Mouse (Mus musculus) neural tube, embryonic 14.5 days (tissue): ENCODE data around the gene Hmbs. TPM values are rescaled to one million over a fixed set of nuclear protein-coding genes. Genes with fewer than 3 reads are reported as not detected.
"Not testable (repeated sequence)": the region's sequence is repeated elsewhere in the genome, so short reads cannot be mapped to it uniquely, and the experiment has no call there.

Experiments used
- ATAC-seq: fragments of 200-750 bp; cut with Nextera tagmentation; 2 replicates; pipeline ENCODE4 v1.8.0; 2017; ENCODE audit warnings: low read depth, mild to moderate bottlenecking, moderate TSS enrichment, moderate library complexity
- H3K27ac ChIP-seq: fragments of 300-500 bp; sonication (generic); 2 replicates; pipeline ENCODE4 v1.5.1; 2014; ENCODE audit warnings: low read depth, mild to moderate bottlenecking, control low read depth, low read length, moderate library complexity, mixed read lengths
- H3K27me3 ChIP-seq: fragments of 300-500 bp; sonication (generic); 2 replicates; pipeline ENCODE4 v1.6.1; 2014; ENCODE audit warnings: low read length; ENCODE audit not compliant: control insufficient read depth, insufficient read depth
- H3K36me3 ChIP-seq: fragments of 300-500 bp; sonication (generic); 2 replicates; pipeline ENCODE4 v1.6.1; 2014; ENCODE audit warnings: low read length, mixed read lengths; ENCODE audit not compliant: control insufficient read depth, insufficient read depth
- H3K4me1 ChIP-seq: fragments of 300-500 bp; sonication (generic); 2 replicates; pipeline ENCODE4 v1.6.1; 2014; ENCODE audit warnings: low read length; ENCODE audit not compliant: control insufficient read depth, insufficient read depth
- H3K4me2 ChIP-seq: fragments of 300-500 bp; sonication (generic); 2 replicates; pipeline ENCODE4 v1.6.1; 2014; ENCODE audit warnings: mild to moderate bottlenecking, low read depth, low read length, control low read depth
- H3K4me3 ChIP-seq: fragments of 300-500 bp; sonication (generic); 2 replicates; pipeline ENCODE4 v1.5.1; 2014; ENCODE audit warnings: low read depth, low read length, control low read depth, mixed read lengths
- H3K9ac ChIP-seq: fragments of 300-500 bp; sonication (generic); replicated peaks from 2 replicates; pipeline ENCODE4 v1.6.1; 2014; ENCODE audit warnings: low read depth, mild to moderate bottlenecking, control low read depth, low read length, mixed read lengths
- H3K9me3 ChIP-seq: fragments of 300-500 bp; sonication (generic); 2 replicates; pipeline ENCODE4 v1.6.1; 2016; ENCODE audit warnings: low read length; ENCODE audit not compliant: control insufficient read depth
- WGBS: fragments of 180-500 bp; shearing (Covaris S2); extraction: QIAGEN DNeasy Blood & Tissue Kit; methylation state at CpG from one replicate; pipeline ENCODE4 v1.1.7; 2014; 5-methylcytosine and 5-hydroxymethylcytosine counted together
- polyA plus RNA-seq: library from polyadenylated mRNA; unstranded; fragments of >200 nt; fragmentation: Nextera tagmentation; extraction: Ambion mirVana; gene quantifications from 2 replicates; pipeline ENCODE4 v1.2.1, GENCODE M21; 2014

Gene Hmbs
- polyA plus RNA-seq, 1 experiment from 2014 or later, result 58.4 TPM

GRCm38 (mm10) chr9:44337436-44338169 is 6.4 kb downstream of the Hmbs start:
- Histone ChIP-seq H3K36me3 (peaks cover 12% of the 10 kb centered on the region; the same call in 1 of the 2 replicates), H3K4me2 (no peak overlapping the region), H3K9me3 (no peaks in the 10 kb centered on the region), H3K4me1 (peaks cover 4% of the 10 kb centered on the region; the same call in 1 of the 2 replicates), H3K27ac (no peak overlapping the region), H3K9ac (no peak overlapping the region), H3K27me3 (no peaks in the 10 kb centered on the region), H3K4me3 (no peak overlapping the region)
- ATAC-seq, result no peak
- WGBS, result 68% methylated on average over 9 of the region's 9 CpGs

DNA sequence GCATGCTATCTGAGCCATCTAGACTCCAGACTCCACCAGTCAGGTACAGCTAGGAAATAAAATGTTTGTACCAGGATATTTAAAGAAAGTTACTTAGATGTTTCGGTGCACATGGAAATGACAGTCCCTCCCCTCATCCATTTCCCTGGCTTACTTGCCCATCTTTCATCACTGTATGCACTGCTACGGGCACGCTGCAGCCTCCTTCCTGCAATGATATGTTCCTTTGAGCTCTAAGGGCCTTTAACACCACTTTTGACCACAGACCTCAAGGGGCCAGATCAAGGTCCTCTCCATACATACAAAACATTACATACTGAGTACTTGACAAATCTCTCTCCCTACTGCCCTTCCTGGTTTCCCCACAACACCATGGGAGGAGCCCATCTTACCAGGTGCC is 7.1 kb downstream of the Hmbs start:
- no peak overlapping the region for H3K9ac ChIP-seq
- no peak overlapping the region for H3K27ac ChIP-seq
- no peaks in the 10 kb centered on the region for H3K27me3 ChIP-seq
- WGBS, result 77% methylated on average over 3 of the region's 3 CpGs
- H3K4me1 ChIP-seq, result peaks cover 4% of the 10 kb centered on the region; the same call in 1 of the 2 replicates
- H3K4me2 ChIP-seq, result peak overlapping the region; percentile 83; the same call in 1 of the 2 replicates
- peaks cover 16% of the 10 kb centered on the region; the same call in 1 of the 2 replicates for H3K36me3 ChIP-seq
- no peak overlapping the region for H3K4me3 ChIP-seq
- no peaks in the 10 kb centered on the region for H3K9me3 ChIP-seq
- no peak for ATAC-seq

- peaks cover 20% of the 10 kb centered on the region; the same call in 1 of the 2 replicates for H3K36me3 ChIP-seq
Measured at GRCm38 (mm10) chr9:44336513-44336912, 7.5 kb downstream of the Hmbs start.

DNA sequence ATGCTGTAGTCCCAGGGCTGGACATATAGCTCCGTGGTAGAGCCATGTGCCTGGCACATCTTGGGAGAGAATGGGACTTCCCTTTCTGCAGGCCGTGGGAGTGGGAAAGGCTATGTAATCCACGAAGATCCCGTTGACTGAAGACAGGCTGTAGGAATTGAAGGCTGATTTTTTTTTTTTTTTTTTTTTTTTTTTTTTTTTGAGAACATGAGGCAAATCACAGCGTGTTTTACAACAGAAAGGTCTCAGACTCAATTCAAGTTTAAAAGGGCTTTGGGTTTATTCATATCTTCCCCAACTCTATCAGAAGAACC is 8.0 kb downstream of the Hmbs start:
- Histone ChIP-seq H3K9ac (peak overlapping the region; percentile 88), H3K36me3 (peaks cover 23% of the 10 kb centered on the region; the same call in 1 of the 2 replicates)

More at GRCm38 (mm10) chr9:44336513-44336912, 7.5 kb downstream of the Hmbs start:
- H3K4me3 ChIP-seq, H3K4me1 ChIP-seq, H3K9me3 ChIP-seq, H3K27me3 ChIP-seq, H3K27ac ChIP-seq, H3K9ac ChIP-seq, ATAC-seq: not testable (repeated sequence)
- H3K4me2 ChIP-seq, result peak overlapping the region; percentile 83; the same call in 1 of the 2 replicates
- 30% methylated on average over 4 of the region's 4 CpGs for WGBS

GRCm38 (mm10) chr9:44335331-44336092 is 8.5 kb downstream of the Hmbs start:
- H3K4me3 ChIP-seq, result peak overlapping the region; percentile 82
- no peaks in the 10 kb centered on the region for H3K27me3 ChIP-seq
- WGBS, result 0% methylated on average over 50 of the region's 50 CpGs
- H3K4me1 ChIP-seq, result peaks cover 4% of the 10 kb centered on the region; the same call in 1 of the 2 replicates
- peaks cover 26% of the 10 kb centered on the region; the same call in 1 of the 2 replicates for H3K36me3 ChIP-seq
- peak overlapping the region; percentile 87 for H3K27ac ChIP-seq
- peak overlapping the region; percentile 88 for H3K9ac ChIP-seq
- H3K4me2 ChIP-seq, result peak overlapping the region; percentile 83
- H3K9me3 ChIP-seq, result no peaks in the 10 kb centered on the region
- peak; percentile 9; the same call in 1 of the 2 replicates for ATAC-seq

More for the DNA sequence above, 8.0 kb downstream of the Hmbs start:
- Histone ChIP-seq H3K4me3 (peak overlapping the region; percentile 82), H3K4me1 (peaks cover 4% of the 10 kb centered on the region; the same call in 1 of the 2 replicates), H3K9me3 (no peaks in the 10 kb centered on the region), H3K27ac (peak overlapping the region; percentile 87), H3K27me3 (no peaks in the 10 kb centered on the region), H3K4me2 (peak overlapping the region; percentile 83)
- WGBS, result under 1% methylated on average over 5 of the region's 5 CpGs
- ATAC-seq, result no peak

GRCm38 (mm10) chr9:44334396-44335330 is 9.4 kb downstream of the Hmbs start, which contains the start of gene H2afx:
Gene H2afx (plus strand): TSS chr9:44334694.
- ATAC-seq, result peak; percentile 97
- WGBS, result under 1% methylated on average over 87 of the region's 91 CpGs
- peaks cover 4% of the 10 kb centered on the region; the same call in 1 of the 2 replicates for H3K4me1 ChIP-seq
- H3K36me3 ChIP-seq, result peaks cover 26% of the 10 kb centered on the region; the same call in 1 of the 2 replicates
- H3K4me3 ChIP-seq, result peak within 1 kb of the TSS; percentile 82
- peak within 1 kb of the TSS; percentile 83 for H3K4me2 ChIP-seq
- peak within 1 kb of the TSS; percentile 88 for H3K9ac ChIP-seq
- H3K9me3 ChIP-seq, result no peaks in the 10 kb centered on the region
- H3K27me3 ChIP-seq, result no peaks in the 10 kb centered on the region
- H3K27ac ChIP-seq, result peak within 1 kb of the TSS; percentile 87

GRCm38 (mm10) chr9:44332918-44333638 is 10.9 kb downstream of the Hmbs start:
- H3K4me1 ChIP-seq, result peaks cover 4% of the 10 kb centered on the region
- no peak overlapping the region for H3K4me3 ChIP-seq
- no peak overlapping the region for H3K9ac ChIP-seq
- no peaks in the 10 kb centered on the region for H3K27me3 ChIP-seq
- ATAC-seq, result no peak
- H3K4me2 ChIP-seq, result no peak overlapping the region
- no peaks in the 10 kb centered on the region for H3K9me3 ChIP-seq
- 98% methylated on average over 13 of the region's 13 CpGs for WGBS
- no peak overlapping the region for H3K27ac ChIP-seq
- peaks cover 26% of the 10 kb centered on the region; the same call in 1 of the 2 replicates for H3K36me3 ChIP-seq

- Histone ChIP-seq H3K9ac (no peak overlapping the region), H3K27ac (no peak overlapping the region), H3K27me3 (no peaks in the 10 kb centered on the region), H3K4me3 (no peak overlapping the region), H3K4me2 (no peak overlapping the region), H3K9me3 (no peaks in the 10 kb centered on the region), H3K4me1 (peaks cover 10% of the 10 kb centered on the region), H3K36me3 (peaks cover 26% of the 10 kb centered on the region; the same call in 1 of the 2 replicates)
- ATAC-seq, result no peak
- WGBS, result 92% methylated on average over 6 of the region's 6 CpGs
Measured at GRCm38 (mm10) chr9:44330736-44331135, 13.3 kb downstream of the Hmbs start.
